19 mouse cellular contexts compared by ENCODE assay signal in the genomic region with DNA sequence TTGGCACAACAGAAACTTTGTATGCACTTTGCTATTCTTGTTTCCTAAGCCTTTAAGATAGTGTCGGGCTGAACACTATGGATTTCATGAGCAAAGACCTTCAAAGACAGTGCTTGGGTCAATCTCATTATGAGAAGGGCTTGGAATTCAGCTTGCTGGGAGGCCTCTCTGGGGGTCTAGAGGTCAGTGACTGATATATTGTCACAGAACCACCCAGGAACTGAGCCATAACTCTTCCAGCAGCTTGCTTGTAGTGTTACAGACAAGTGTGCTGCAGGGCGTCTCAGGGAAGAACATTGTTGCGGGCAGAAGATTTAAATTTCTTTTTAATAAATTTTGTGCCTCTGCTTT.
DNase-seq lines count a peak whose midpoint lies in the region; ATAC-seq and TF ChIP-seq lines count a peak whose summit lies in the region.
"Had no signal": no experiment of that assay in that cellular context is flagged by ENCODE, and none has a peak within 500 bp of the region (broad histone marks: within the 10 kb centered on the region; RNA-seq: fewer than 3 reads in every experiment).

No protein-coding gene starts in this region.

- peak overlapping the region; percentile 57 for H3K27ac ChIP-seq in kidney, embryonic 15.5 days
- no peak overlapping the region for H3K27ac ChIP-seq in midbrain, embryonic 12.5 days (replicated peaks)
- no peak overlapping the region for H3K27ac ChIP-seq in midbrain, postnatal 0 days (ENCODE audit: low read depth, low read length)
- H3K27ac ChIP-seq: layer of hippocampus, adult 2 months; limb, embryonic 12.5 days; liver, embryonic 14.5 days; macrophage had no signal

- no peaks in the 10 kb centered on the region for H3K27me3 ChIP-seq in kidney, embryonic 15.5 days
- no peaks in the 10 kb centered on the region for H3K27me3 ChIP-seq in midbrain, embryonic 12.5 days
- H3K27me3 ChIP-seq in midbrain, postnatal 0 days (ENCODE audit: insufficient read depth, low read length), result no peaks in the 10 kb centered on the region
- H3K27me3 ChIP-seq: limb, embryonic 12.5 days had no signal

- WGBS in kidney, embryonic 15.5 days, result 20% methylated on average over 3 of the region's 3 CpGs
- WGBS in midbrain, embryonic 12.5 days, result 12% methylated on average over 3 of the region's 3 CpGs
- WGBS in midbrain, postnatal 0 days, result 46% methylated on average over 3 of the region's 3 CpGs

- no peak for DNase-seq in kidney, postnatal 36 days
- no peak for DNase-seq in midbrain, postnatal 0 days (ENCODE audit: low spot score)
- DNase-seq in neural tube, embryonic 10.5 days (ENCODE audit: extremely low spot score, low spot score), result peak; percentile 50
- no peak for DNase-seq in heart, postnatal 36 days
- no peak for DNase-seq in adrenal gland, postnatal 10 days
- DNase-seq: cerebellum, adult 2 months; forebrain, postnatal 0 days; gastrocnemius, postnatal 14 days; thymus, adult 18-20 months had no signal

- no peak overlapping the region for H3K9ac ChIP-seq in kidney, embryonic 15.5 days
- H3K9ac ChIP-seq in midbrain, embryonic 12.5 days (replicated peaks), result no peak overlapping the region
- no peak overlapping the region for H3K9ac ChIP-seq in midbrain, postnatal 0 days (replicated peaks; ENCODE audit: low read length, poor library complexity, severe bottlenecking)
- H3K9ac ChIP-seq: forebrain, postnatal 0 days; limb, embryonic 12.5 days; liver, embryonic 14.5 days had no signal

- H3K4me1 ChIP-seq in kidney, embryonic 15.5 days, result peaks cover 11% of the 10 kb centered on the region
- peaks cover 6% of the 10 kb centered on the region; the same call in 1 of the 2 replicates for H3K4me1 ChIP-seq in midbrain, embryonic 12.5 days
- no peaks in the 10 kb centered on the region for H3K4me1 ChIP-seq in midbrain, postnatal 0 days (ENCODE audit: insufficient read depth, low read length)
- H3K4me1 ChIP-seq: limb, embryonic 12.5 days had no signal

- intact Hi-C loops in heart, postnatal 36 days (cut with DNase I), result no loop called here

- no peak for TF ChIP-seq CTCF in midbrain, postnatal 0 days (IDR thresholded peaks at IDR 0.05)

- peak; percentile 79 for ATAC-seq in kidney, embryonic 15.5 days (replicated peaks; ENCODE audit: low FRiP score)
- 0 out of 2 replicates have a peak, but pooled peaks have one; percentile 23 for ATAC-seq in midbrain, embryonic 12.5 days (ENCODE audit: low FRiP score, low read depth)
- no peak for ATAC-seq in midbrain, postnatal 0 days (ENCODE audit: low FRiP score)
- ATAC-seq in megakaryocyte, adult 5-6 weeks (ENCODE audit: poor library complexity, severe bottlenecking), result no peak
- ATAC-seq: forebrain, postnatal 0 days; hindbrain, embryonic 16.5 days had no signal

- H3K9me3 ChIP-seq in kidney, embryonic 15.5 days (replicated peaks), result no peaks in the 10 kb centered on the region
- no peaks in the 10 kb centered on the region for H3K9me3 ChIP-seq in midbrain, embryonic 12.5 days
- no peaks in the 10 kb centered on the region for H3K9me3 ChIP-seq in midbrain, postnatal 0 days (ENCODE audit: low read length)
- H3K9me3 ChIP-seq: limb, embryonic 12.5 days had no signal

- H3K4me3 ChIP-seq in kidney, embryonic 15.5 days (replicated peaks), result no peak overlapping the region
- H3K4me3 ChIP-seq in midbrain, embryonic 12.5 days, result no peak overlapping the region
- H3K4me3 ChIP-seq in midbrain, postnatal 0 days (ENCODE audit: low read depth, low read length), result no peak overlapping the region
- H3K4me3 ChIP-seq: erythroblast, embryonic 14.5 days; layer of hippocampus, adult 2 months; limb, embryonic 12.5 days; myocyte had no signal

- no peaks in the 10 kb centered on the region for H3K36me3 ChIP-seq in kidney, embryonic 15.5 days
- H3K36me3 ChIP-seq in midbrain, embryonic 12.5 days, result no peaks in the 10 kb centered on the region
- H3K36me3 ChIP-seq in midbrain, postnatal 0 days (ENCODE audit: insufficient read depth, low read length), result no peaks in the 10 kb centered on the region
- H3K36me3 ChIP-seq: limb, embryonic 12.5 days had no signal

- H3K4me2 ChIP-seq in kidney, embryonic 15.5 days, result no peak overlapping the region
- no peak overlapping the region for H3K4me2 ChIP-seq in midbrain, embryonic 12.5 days (replicated peaks)
- no peak overlapping the region for H3K4me2 ChIP-seq in midbrain, postnatal 0 days (ENCODE audit: low read depth, low read length, poor library complexity, severe bottlenecking)
- H3K4me2 ChIP-seq: limb, embryonic 12.5 days had no signal

Comparison
In these comparisons a context has a peak if more than half of its experiments do, and no peak if none do; other contexts are left out.
1. ATAC-seq: peak in kidney, embryonic 15.5 days (single experiment) and midbrain, embryonic 12.5 days (single experiment); none in midbrain, postnatal 0 days (single experiment) and megakaryocyte, adult 5-6 weeks (single experiment).